Mouse (Mus musculus) hindbrain, embryonic 11.5 days (tissue): ENCODE measurements at regions not wholly inside any gene's neighbourhood (a gene's known extent, or its start where the extent isn't known, plus 50 kb on each side); places are given as distances from the start of the nearest gene placed in this dataset.

Experiments
- ATAC-seq: fragments of 200-750 bp; cut with Nextera tagmentation; 2 replicates; pipeline ENCODE4 v1.8.0; 2017; ENCODE audit warnings: mild to moderate bottlenecking, moderate TSS enrichment, moderate library complexity; ENCODE audit not compliant: low FRiP score
- DNase-seq: peaks from one replicate; pipeline ENCODE4 v3.0.0-alpha.2; 2015; ENCODE audit warnings: low spot score
- H3K27ac ChIP-seq: fragments of 300-500 bp; sonication (generic); 2 replicates; pipeline ENCODE4 v1.5.1; 2014; ENCODE audit warnings: mild to moderate bottlenecking, low read depth, low read length
- H3K27me3 ChIP-seq: fragments of 300-500 bp; sonication (generic); 2 replicates; pipeline ENCODE4 v1.6.1; 2014; ENCODE audit warnings: mild to moderate bottlenecking, low read length, moderate library complexity, mixed read lengths; ENCODE audit not compliant: control insufficient read depth, insufficient read depth
- H3K36me3 ChIP-seq: fragments of 300-500 bp; sonication (generic); 2 replicates; pipeline ENCODE4 v1.6.1; 2014; ENCODE audit warnings: mild to moderate bottlenecking, low read length, moderate library complexity, mixed read lengths; ENCODE audit not compliant: control insufficient read depth, insufficient read depth
- H3K4me1 ChIP-seq: fragments of 300-500 bp; sonication (generic); replicated peaks from 2 replicates; pipeline ENCODE4 v1.6.1; 2014; ENCODE audit warnings: low read length, mixed read lengths; ENCODE audit not compliant: control insufficient read depth, insufficient read depth
- H3K4me2 ChIP-seq: fragments of 300-500 bp; sonication (generic); replicated peaks from 2 replicates; pipeline ENCODE4 v1.6.1; 2014; ENCODE audit warnings: mild to moderate bottlenecking, low read depth, low read length
- H3K4me3 ChIP-seq: fragments of 300-500 bp; sonication (generic); 2 replicates; pipeline ENCODE4 v1.5.1; 2014; ENCODE audit warnings: low read depth, low read length
- H3K9ac ChIP-seq: fragments of 300-500 bp; sonication (generic); 2 replicates; pipeline ENCODE4 v1.6.1; 2014; ENCODE audit warnings: low read depth, low read length
- H3K9me3 ChIP-seq: fragments of 300-500 bp; sonication (generic); 2 replicates; pipeline ENCODE4 v1.6.1; 2016; ENCODE audit warnings: low read length; ENCODE audit not compliant: control insufficient read depth
- WGBS: fragments of 180-500 bp; shearing (Covaris S2); extraction: QIAGEN DNeasy Blood & Tissue Kit; methylation state at CpG from one replicate; pipeline ENCODE4 v1.1.7; 2014; 5-methylcytosine and 5-hydroxymethylcytosine counted together

DNA sequence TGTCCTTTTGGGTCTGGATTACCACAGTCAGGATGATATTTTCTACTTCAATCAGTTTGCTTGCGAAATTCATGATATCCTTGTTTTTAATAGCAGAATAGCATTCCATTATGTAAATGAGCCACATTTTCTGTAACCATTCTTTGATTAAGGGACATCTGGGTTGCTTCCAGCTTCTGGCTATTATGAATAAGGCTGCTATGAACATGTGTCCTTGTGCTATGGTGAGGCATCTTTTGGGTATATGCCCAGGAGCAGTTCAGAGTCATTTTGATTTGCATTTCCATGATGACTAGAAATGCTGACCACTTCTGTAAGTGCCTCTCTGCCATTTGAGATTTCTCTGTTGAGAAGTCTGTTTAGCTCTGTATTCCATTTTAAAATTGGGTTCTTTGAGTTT, 266.0 kb upstream of the Fshr start:
- no peak overlapping the region for H3K4me2 ChIP-seq
- no peaks in the 10 kb centered on the region for H3K4me1 ChIP-seq
- no peak for ATAC-seq
- H3K36me3 ChIP-seq: no peaks in the 10 kb centered on the region
- no peak overlapping the region for H3K9ac ChIP-seq
- 83% methylated on average over 1 of the region's 1 CpGs for whole genome bisulfite sequencing
- no peaks in the 10 kb centered on the region for H3K9me3 ChIP-seq
- DNase-seq: no peak
- no peak overlapping the region for H3K27ac ChIP-seq
- H3K27me3 ChIP-seq: no peaks in the 10 kb centered on the region
- no peak overlapping the region for H3K4me3 ChIP-seq

DNA sequence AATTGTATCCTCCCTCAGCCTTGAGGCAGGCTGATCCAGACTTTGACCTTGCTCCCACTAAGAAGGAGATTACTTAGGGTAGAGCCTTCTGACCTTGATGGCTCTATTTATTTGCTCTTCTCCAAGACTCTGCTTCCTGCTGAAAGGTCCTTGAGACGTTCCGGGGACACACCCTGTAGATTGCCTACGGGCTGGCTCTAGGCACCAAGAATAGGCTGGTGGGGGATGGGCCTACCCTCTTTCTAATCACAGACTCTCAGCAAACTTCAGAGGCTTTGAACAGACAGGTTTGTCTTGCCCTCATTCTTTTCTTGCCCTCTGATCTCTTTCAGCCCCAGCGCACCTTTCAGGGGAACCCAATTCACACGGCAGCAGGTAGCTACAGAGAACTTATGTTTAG, 265.4 kb upstream of the Fshr start:
- 83% methylated on average over 5 of the region's 5 CpGs for WGBS
- Histone ChIP-seq H3K4me1 (no peaks in the 10 kb centered on the region), H3K4me3 (no peak overlapping the region), H3K4me2 (no peak overlapping the region), H3K27ac (no peak overlapping the region), H3K27me3 (no peaks in the 10 kb centered on the region), H3K9me3 (no peaks in the 10 kb centered on the region), H3K9ac (no peak overlapping the region), H3K36me3 (no peaks in the 10 kb centered on the region)
- no peak for ATAC-seq
- DNase-seq: no peak

DNA sequence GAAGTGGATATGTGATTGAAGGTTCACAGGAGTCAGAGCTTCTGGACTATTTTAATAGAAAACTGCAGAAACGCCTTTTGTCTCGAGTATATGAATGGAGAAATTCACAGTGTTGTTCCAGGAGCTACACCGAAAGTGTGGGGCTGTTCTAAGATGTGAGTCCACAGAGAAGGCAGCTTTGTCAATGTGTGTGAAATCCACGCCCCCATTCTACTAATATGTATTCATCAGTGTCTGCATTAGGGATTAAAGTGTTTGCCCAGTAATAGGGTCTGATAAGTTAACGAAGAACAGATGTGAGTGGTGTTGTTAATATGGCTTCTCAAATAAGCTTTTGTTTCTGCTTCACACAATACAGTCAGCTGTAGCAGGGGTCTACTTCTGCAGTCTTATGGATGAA, 260.0 kb upstream of the Fshr start:
- WGBS: 80% methylated on average over 5 of the region's 5 CpGs
- Histone ChIP-seq H3K4me1 (no peaks in the 10 kb centered on the region), H3K4me3 (no peak overlapping the region), H3K27me3 (no peaks in the 10 kb centered on the region), H3K27ac (no peak overlapping the region), H3K9me3 (no peaks in the 10 kb centered on the region), H3K9ac (no peak overlapping the region), H3K36me3 (no peaks in the 10 kb centered on the region), H3K4me2 (no peak overlapping the region)
- DNase-seq (no peak), ATAC-seq (no peak)

DNA sequence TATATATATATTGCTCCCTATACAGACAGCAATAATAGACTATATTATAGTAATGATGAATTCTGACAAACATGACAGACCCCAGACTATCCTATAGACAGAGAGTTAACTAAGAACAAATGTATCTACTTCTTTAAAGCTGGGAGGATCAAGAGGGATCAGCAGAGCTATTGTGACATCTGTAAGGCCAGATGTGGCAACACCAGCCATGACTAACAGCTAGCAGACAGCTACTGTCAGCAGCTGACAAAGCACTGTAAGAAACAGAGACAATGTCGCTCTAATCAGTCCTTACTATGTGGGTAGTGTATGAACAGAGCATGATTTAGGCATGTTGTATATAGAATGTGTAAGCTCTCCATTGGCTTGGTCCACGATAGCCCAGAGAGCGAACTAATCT, 253.8 kb upstream of the Fshr start:
- H3K9me3 ChIP-seq: no peaks in the 10 kb centered on the region
- no peak for ATAC-seq
- H3K36me3 ChIP-seq: no peaks in the 10 kb centered on the region
- H3K9ac ChIP-seq: no peak overlapping the region
- no peak for DNase-seq
- H3K27me3 ChIP-seq: no peaks in the 10 kb centered on the region
- no peak overlapping the region for H3K27ac ChIP-seq
- no peaks in the 10 kb centered on the region for H3K4me1 ChIP-seq
- H3K4me3 ChIP-seq: no peak overlapping the region
- 92% methylated on average over 3 of the region's 3 CpGs for WGBS
- no peak overlapping the region for H3K4me2 ChIP-seq

DNA sequence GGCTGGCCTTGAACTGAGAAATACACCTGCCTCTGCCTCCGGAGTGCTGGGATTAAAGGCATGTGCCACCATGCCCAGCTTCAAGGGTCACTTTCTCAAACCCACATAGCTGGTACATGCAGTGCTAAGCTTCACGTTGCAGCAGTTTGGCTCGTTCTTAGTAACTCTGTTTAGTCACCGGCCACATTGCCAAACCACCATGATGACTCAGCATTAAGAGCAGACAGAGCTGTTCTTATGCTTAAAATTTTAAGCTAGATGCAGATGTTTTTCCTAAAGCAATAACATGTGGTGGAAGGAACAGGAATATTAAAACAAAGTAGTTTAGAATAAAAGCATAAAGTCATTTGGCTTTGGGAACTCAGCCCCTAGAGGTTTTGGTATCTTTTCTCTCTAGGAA, 250.2 kb upstream of the Fshr start:
- no peak overlapping the region for H3K27ac ChIP-seq
- H3K27me3 ChIP-seq: no peaks in the 10 kb centered on the region
- no peak for ATAC-seq
- 79% methylated on average over 4 of the region's 4 CpGs for WGBS
- no peak for DNase-seq
- H3K36me3 ChIP-seq: no peaks in the 10 kb centered on the region
- no peak overlapping the region for H3K4me3 ChIP-seq
- no peaks in the 10 kb centered on the region for H3K4me1 ChIP-seq
- no peak overlapping the region for H3K9ac ChIP-seq
- H3K4me2 ChIP-seq: no peak overlapping the region
- H3K9me3 ChIP-seq: no peaks in the 10 kb centered on the region

DNA sequence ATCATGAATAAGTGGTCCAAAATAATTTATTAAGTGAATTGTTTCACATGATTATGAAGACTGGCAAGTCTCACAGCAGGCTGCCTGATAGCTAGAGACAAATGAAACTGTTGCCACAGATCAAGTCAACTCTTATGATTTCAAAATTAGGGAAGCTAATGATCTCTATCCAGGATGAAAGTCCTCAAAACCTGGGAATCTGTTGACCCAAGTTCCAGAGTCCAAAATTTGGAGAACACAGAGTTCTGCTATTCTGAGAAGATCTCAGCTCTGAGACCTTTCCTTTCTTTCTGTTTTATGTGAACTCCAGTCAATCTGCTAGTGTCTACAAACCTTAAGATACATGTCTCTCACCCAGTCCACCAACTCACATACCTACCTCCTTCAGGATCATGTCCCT, 248.9 kb upstream of the Fshr start:
- no peaks in the 10 kb centered on the region for H3K36me3 ChIP-seq
- H3K4me1 ChIP-seq: no peaks in the 10 kb centered on the region
- H3K9me3 ChIP-seq: no peaks in the 10 kb centered on the region
- H3K27ac ChIP-seq: no peak overlapping the region
- H3K27me3 ChIP-seq: no peaks in the 10 kb centered on the region
- no peak overlapping the region for H3K9ac ChIP-seq
- ATAC-seq: no peak
- H3K4me2 ChIP-seq: no peak overlapping the region
- no peak overlapping the region for H3K4me3 ChIP-seq
- DNase-seq: no peak

DNA sequence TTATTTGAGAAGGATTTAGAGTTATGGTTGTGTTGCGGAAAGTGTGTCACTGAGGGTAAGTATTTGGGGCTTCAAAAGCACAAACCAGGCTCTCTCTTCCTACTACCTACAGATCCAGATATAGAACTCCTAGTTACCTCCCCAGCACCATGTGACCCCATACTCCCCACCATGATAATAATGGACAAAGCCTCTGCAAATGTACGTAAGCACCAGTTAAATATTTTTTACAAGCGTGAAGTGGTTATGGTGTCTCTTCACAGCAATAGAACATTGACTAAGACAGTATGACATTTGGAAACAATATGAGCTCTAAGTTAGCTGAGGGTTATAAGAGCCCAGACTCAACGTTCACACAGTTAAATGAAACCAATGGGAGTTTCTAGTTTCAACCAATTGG, 233.8 kb upstream of the Fshr start:
- no peak for ATAC-seq
- Histone ChIP-seq H3K9me3 (no peaks in the 10 kb centered on the region), H3K4me2 (no peak overlapping the region), H3K36me3 (no peaks in the 10 kb centered on the region), H3K27me3 (no peaks in the 10 kb centered on the region), H3K4me3 (no peak overlapping the region), H3K9ac (no peak overlapping the region), H3K27ac (no peak overlapping the region), H3K4me1 (no peaks in the 10 kb centered on the region)
- no peak for DNase-seq
- WGBS: 91% methylated on average over 4 of the region's 4 CpGs

DNA sequence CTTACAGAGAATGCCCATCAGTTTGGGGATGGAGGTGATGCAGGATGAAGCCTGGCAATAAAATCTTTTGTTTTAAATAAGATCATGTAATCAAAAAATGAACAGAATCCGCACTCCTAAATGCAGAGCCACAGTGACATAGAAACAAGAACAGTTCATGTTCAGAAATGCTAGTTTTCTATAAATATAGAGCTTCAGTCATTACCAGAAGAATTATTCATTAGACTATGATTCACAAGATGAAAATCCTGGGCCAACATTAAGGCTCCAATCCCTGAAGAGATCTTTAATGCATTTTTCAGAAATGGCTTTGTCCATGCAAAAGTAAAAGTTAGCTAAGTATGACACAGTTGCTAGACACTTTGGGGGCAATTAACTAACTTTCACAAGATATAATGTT, 209.6 kb upstream of the Fshr start:
- no peaks in the 10 kb centered on the region for H3K27me3 ChIP-seq
- ATAC-seq (no peak), DNase-seq (no peak)
- H3K4me1 ChIP-seq: no peaks in the 10 kb centered on the region
- no peaks in the 10 kb centered on the region for H3K9me3 ChIP-seq
- H3K4me2 ChIP-seq: no peak overlapping the region
- H3K36me3 ChIP-seq: no peaks in the 10 kb centered on the region
- H3K9ac ChIP-seq: no peak overlapping the region
- H3K4me3 ChIP-seq: no peak overlapping the region
- 89% methylated on average over 1 of the region's 1 CpGs for WGBS
- no peak overlapping the region for H3K27ac ChIP-seq

DNA sequence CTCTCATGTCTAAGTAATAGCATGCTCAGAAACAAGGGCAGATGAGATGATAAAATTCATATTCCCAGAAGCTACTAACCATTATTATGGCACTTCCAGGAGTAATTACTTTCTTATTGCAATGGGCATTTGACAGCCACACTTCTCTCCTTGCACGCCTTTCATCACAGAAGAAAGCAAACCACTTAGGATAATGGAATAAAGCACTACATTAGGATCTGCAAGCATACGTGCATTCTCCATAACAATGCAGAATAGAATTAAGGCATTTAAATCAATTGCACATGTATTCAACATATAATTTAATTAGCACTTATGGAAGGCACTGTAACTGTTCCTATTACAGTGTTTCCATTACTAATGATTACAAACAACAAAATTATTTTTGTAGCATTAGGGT, 205.1 kb upstream of the Fshr start:
- no peak overlapping the region for H3K4me2 ChIP-seq
- no peak overlapping the region for H3K4me3 ChIP-seq
- no peak for ATAC-seq
- H3K9ac ChIP-seq: no peak overlapping the region
- H3K27ac ChIP-seq: no peak overlapping the region
- no peaks in the 10 kb centered on the region for H3K27me3 ChIP-seq
- DNase-seq: no peak
- H3K4me1 ChIP-seq: no peaks in the 10 kb centered on the region
- no peaks in the 10 kb centered on the region for H3K36me3 ChIP-seq
- WGBS: 74% methylated on average over 2 of the region's 2 CpGs
- no peaks in the 10 kb centered on the region for H3K9me3 ChIP-seq
